Mouse (Mus musculus): ENCODE data around the gene Zmynd8.

Zmynd8 gene

DNA sequence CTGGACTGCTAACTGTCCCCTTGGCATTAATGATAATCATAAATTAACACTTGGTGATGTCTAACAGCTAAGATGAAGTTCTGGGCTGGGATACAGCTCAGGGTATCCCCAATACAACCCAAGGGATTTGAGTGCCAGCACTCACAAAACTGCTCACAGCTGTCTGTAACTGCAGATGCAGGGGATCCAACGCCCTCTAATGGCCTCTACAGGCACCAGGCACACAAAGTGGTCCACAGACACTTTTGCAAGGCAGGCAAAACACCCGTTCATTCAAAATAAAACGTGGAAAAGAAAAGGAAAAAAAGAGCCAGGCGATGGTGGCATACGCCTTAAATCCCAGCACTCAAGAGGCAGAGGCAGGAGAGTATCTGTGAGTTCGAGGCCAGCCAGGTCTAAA is 658 bp upstream of the Zmynd8 start:
- no peak for DNase-seq (ENCODE audit: low read depth)

GRCm38 (mm10) chr2:165896171-165896570 is 2.6 kb downstream of the Zmynd8 start:
- DNase-seq (ENCODE audit: low read depth): no peak

GRCm38 (mm10) chr2:165895687-165896086 is 3.1 kb downstream of the Zmynd8 start:
- no peak for DNase-seq (ENCODE audit: low read depth)

DNA sequence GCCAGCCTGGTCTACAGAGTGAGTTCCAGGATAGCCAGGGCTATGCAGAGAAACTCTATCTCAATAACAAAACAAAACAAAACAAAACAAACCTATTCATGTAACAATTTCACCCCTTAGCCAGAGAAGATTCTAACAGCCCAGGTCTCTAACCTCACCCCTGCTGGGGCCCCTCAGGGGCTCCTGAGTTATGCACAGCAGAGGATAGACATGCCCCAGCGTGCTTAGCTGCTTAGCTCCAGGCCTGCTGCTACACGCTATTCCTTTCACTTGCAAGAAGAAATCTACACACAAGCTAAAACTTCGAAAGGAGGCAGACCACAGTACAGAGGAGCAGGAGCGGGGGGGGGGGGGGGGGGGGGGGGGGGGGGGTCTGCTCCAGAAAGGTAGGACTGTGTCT is 4.3 kb downstream of the Zmynd8 start:
- no peak for DNase-seq (ENCODE audit: low read depth)

DNA sequence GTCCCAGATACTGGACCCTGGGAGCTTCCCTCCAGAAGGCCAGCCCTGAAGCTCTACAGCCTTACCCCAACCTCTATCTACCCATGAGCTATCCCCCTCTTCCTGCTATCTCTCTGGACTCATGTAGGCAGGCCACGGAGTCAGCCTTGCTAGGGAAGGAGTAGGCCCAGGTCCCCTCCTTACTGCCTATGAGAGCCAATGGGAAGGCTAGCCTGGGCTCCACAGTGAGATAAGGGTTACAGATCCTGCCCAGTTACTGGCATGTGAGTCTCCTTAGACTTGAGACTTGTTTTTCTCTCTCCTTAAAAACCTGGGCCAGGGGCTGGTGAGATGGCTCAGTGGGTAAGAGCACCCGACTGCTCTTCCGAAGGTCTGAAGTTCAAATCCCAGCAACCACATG is 5.6 kb downstream of the Zmynd8 start:
- DNase-seq (ENCODE audit: low read depth): no peak

GRCm38 (mm10) chr2:165892626-165893025 is 6.2 kb downstream of the Zmynd8 start:
- DNase-seq (ENCODE audit: low read depth): no peak

GRCm38 (mm10) chr2:165890401-165890800 is 8.4 kb downstream of the Zmynd8 start:
- DNase-seq (ENCODE audit: low read depth): no peak

GRCm38 (mm10) chr2:165889874-165890273 is 8.9 kb downstream of the Zmynd8 start:
- no peak for DNase-seq (ENCODE audit: low read depth)

- DNase-seq (ENCODE audit: low read depth): no peak
These were observed 9.6 kb downstream of the Zmynd8 start for GRCm38 (mm10) chr2:165889266-165889665.

DNA sequence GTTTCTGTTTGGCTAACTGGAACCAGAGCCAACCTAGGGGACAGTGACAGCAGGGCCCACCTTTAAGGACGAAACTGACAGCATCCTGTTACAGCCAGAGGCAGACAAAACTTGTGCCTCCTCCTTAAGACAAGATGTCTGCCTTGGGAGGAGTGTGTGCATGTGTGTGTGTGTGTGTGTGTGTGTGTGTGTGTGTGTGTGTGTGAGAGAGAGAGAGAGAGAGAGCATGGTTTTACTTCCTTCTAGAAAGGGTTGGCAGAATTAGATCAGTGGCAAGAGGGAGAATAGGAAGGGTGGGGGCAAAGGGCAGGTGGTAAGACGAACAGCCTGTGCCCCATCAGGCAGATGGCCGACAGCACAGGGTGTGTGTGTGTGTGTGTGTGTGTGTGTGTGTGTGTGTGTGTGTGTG is 10.0 kb downstream of the Zmynd8 start:
- DNase-seq (ENCODE audit: low read depth): no peak

GRCm38 (mm10) chr2:165888396-165888795 is 10.4 kb downstream of the Zmynd8 start:
- DNase-seq (ENCODE audit: low read depth): no peak

DNA sequence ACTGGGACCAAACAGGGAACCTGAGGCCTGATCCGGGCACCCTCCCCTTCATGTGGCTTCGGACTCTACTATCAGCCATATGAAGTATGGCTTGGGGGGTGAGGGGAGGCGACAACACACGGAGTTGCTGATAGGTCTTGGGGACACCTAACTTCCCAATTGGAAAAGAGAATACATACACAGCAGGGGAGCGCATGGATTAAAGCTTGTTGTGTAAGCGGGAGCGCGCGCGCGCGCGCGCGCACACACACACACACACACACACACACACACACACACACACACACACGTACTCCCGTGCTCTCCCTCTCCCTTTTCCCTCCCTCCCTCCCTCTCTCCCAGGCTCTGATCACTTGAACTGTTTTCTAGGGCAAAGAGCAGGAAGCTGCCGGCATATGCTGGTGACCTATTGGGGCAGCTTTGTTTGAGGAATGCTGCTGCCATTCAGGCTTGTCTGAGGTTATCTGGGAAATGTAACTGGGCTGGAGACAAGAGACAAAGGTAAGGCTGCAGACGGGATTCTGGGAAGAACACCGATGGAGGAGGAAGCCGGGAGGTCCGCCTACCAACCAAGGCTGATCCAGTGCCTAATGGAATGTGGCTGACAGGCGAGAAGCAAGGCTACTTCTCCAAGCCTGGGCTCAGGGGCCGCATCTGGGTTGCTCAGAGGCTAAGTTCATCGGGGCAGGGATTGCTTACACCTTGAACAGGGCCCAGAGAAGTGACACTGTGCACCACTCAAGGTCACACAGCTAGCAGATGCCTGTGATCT is 11.8 kb downstream of the Zmynd8 start:
- no peak for DNase-seq (ENCODE audit: low read depth)

DNA sequence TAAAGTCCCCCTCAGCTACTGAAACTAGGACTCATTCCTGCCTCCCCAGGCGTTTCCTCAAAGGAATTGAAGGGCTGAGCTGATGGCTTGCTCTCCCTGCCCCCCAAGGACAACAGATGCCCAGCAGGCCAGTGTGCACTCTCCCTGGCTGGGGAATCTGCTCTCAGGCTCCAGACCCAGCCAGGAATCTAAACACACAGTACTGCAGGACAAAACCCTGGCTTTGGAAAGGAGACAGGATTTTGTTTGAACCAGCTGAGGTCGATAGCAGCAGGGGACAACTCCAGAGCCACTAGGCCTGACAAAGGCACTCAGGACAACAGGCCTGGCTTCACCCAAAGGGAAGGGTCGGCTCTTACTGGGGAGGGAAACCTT is 12.3 kb downstream of the Zmynd8 start:
- no peak for DNase-seq (ENCODE audit: low read depth)

DNA sequence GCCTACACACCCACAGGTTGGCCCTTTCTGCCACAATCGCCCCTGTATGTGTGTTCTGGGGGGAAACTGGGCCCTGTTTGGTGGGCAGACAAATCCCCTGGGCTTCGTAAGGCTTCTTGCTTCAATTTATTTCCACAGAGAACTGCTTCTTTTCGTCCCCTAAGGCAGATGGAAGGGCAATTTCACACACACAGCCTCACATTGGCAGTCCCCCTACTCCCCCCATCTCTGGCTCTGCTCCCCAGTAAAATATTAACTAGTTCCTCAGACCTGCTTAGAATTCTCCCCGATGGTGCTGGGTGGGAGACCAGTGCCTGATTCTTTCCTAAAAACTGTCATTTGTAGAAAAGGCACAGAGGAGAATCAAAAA is 12.9 kb downstream of the Zmynd8 start:
- DNase-seq (ENCODE audit: low read depth): no peak

GRCm38 (mm10) chr2:165885225-165885950 is 13.4 kb downstream of the Zmynd8 start:
- no peak for DNase-seq (ENCODE audit: low read depth)

- peak; percentile 95 for DNase-seq (ENCODE audit: low read depth)
These were observed 14.1 kb downstream of the Zmynd8 start for GRCm38 (mm10) chr2:165884577-165885224.

GRCm38 (mm10) chr2:165883846-165884576 is 14.8 kb downstream of the Zmynd8 start:
- no peak for DNase-seq (ENCODE audit: low read depth)

- no peak for DNase-seq (ENCODE audit: low read depth)
These were observed 15.8 kb downstream of the Zmynd8 start for GRCm38 (mm10) chr2:165883006-165883405.

- DNase-seq (ENCODE audit: low read depth): no peak
These were observed 17.0 kb downstream of the Zmynd8 start for GRCm38 (mm10) chr2:165881585-165882431.

- no peak for DNase-seq (ENCODE audit: low read depth)
These were observed 17.6 kb downstream of the Zmynd8 start for GRCm38 (mm10) chr2:165881220-165881584.

DNA sequence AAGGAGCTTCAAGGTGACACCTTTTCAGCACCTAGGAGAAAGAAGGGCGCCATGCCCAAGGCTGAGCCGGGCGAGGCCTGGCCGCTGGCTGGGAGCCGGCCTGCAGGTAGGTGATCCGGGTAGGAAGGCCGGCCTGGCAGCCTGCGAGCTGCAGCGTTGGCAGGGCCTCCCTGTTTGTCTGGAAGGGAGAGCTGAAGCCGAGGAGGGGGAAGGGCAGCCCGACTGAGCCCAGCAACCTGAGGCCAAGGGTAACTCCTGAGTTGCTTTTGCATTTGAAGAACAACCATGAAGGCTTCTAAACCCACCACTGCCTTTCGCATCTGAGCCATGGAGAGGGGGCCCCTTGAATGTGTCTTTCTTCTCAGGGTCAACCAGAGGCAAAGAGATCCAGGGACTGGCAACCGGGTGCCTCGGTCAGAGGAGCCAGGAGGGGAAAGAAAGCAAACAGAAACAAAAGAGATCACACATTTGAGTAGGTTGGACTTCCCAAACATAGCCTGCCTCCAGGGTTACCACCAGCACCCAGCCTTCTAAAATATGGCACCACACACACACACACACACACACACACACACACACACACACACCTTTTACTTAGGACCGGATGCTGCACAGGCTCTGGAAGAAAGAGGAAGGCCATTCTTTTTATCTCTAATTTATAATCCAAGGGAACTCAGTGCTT is 18.2 kb downstream of the Zmynd8 start:
- no peak for DNase-seq (ENCODE audit: low read depth)
